Mouse (Mus musculus) ZHBTc4 (cell line): Measurements from ENCODE around the gene Cacna2d2.

Experiments used
- DNase-seq: peaks from one replicate; pipeline ENCODE4 v3.0.0-alpha.2; 2011; ENCODE audit warnings: low read depth, low spot score

The Cacna2d2 gene

DNA sequence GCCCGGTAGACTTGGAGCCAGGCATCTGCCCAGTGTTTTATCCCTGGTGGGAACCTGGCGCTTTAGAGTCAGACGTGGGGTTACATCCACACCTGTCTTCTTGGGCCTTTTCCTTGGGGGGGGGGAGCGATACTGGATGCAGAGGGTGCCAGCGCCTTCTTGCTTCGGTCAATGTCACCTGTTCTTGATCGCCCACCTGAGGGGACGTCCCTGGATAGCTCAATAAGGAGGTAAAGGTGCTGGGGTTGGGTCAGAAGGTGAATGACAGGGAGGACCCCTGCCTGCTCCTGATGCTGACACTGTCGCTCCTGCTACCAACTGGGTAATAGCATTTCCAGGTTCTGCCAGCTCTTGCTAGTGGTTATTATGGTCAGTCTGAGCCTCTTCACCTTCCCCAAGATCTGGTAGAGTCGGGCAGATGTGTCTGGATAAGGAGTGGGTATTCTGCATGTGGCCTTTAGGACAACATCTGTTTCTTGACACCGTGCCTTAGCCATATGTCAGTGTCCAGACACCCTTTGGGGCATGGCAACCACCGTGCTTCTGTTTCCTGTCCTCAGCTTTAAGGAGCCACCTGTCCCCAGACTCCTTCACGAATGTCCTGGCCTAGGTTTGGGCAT lies 1.4 kb downstream of the Cacna2d2 start:
- DNase-seq: no peak

DNA sequence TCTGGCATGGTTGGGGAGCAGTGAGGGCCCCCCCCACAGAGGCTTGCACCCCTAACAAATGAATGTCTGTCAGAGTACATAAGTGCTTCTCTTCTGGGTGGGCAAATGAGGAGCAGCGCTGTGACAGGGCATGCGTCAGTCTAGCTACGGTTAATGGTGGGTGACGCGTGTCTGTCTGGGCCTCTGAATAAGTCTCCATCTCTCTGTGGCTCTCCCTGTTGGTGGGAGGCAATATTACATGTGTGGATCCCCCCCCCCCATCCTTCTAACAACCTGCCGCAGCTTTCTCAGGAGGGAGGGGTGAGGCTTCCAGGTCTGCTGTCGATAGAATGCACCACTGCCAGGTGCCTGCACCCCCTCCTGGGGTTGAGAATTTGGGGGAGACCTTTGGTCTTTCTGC lies 3.7 kb downstream of the Cacna2d2 start:
- DNase-seq: no peak

DNA sequence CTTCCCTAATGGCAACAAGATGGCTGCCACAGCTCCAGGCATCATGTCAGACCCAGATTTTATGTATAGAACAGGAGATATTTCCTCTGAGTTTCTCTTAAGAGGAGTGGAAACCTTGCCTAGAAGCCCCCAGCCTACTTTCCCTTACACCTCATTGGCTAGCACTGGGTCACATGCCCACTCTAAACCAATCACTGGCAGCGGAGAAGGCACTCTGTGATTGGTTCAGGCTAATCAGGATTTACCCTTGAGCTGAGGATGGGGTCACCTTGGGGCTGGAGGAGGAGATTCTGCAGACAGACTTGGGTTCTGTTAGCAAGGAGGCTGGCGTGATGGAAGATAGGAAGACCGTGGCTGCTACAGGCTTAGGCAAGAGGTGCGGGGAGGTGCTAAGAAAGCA lies 10.0 kb downstream of the Cacna2d2 start:
- DNase-seq: peak; percentile 58

DNA sequence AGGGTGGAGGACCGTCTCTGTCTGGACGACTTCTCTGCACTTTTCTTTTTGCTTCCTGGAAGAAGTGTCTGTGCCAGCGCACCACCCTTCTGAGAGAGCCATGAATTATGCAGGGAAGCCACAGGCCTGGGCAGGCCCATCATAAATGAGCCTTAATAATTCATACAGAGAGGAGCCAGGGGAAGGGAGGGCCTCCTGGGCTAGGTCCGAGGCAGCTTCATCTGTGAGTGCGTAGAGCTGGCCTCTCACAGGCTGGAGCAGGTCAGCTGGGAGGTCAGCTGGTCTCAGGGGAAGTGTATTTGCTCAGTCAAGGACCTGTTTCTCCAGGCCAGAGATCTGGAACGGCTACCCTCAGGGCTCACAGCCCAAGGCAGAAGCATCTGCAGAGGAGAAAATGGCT lies 17.7 kb downstream of the Cacna2d2 start:
- no peak for DNase-seq

DNA sequence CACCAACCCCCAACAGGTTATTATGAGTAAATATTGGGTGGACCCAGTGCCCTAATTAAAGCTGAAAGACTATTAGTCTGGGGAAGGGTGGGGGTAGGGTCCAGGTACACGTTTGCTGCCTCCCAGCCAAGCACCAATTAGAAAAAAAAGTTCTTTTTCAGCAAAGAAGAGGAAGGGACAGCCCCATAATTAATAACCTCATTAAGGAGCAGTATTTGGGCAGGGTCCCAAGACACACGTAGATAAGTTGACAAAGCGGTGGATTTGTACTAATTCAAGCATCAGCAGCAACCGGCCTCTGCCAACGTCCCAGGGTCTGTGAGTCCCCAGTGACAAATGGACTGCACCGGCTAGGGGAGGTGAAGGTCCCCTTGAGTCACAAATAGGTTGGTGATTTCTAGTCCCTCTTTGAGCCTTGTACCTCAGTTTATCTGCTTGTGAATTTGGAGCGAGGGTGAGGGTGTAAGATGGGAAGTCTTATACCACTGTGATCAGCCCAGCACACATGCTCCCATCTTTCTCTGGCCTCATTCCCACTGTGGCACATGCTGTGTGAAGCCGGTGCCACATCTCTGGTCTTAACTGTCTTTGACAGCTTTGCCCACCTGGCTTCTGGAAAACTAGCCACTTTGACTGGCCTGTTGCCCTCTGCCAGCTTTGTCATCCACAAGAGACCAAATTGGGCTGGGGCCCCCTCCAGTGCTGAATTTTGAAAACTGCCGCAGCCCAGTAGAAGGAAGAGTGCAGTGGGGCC lies 20.3 kb downstream of the Cacna2d2 start:
- DNase-seq: no peak

DNA sequence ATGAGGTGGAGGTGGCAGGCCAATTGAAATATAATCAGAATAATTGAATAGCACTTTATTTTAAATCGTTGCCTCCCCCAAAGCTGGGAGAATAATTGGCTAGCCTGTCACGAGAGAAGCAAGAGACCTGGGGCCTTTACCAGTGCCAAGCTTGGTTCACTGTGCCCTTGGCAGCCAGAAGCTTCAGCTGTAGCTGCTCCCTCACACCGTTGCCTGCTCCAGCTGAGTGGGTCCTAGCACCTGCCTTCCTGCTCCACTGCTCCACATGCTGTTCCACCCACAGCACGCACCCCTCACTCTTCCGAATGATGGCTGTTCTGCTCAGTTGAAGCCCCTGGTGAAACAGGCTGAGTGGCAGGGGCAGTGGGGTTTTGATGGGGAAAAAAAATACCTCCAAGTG lies 21.5 kb downstream of the Cacna2d2 start:
- no peak for DNase-seq

DNA sequence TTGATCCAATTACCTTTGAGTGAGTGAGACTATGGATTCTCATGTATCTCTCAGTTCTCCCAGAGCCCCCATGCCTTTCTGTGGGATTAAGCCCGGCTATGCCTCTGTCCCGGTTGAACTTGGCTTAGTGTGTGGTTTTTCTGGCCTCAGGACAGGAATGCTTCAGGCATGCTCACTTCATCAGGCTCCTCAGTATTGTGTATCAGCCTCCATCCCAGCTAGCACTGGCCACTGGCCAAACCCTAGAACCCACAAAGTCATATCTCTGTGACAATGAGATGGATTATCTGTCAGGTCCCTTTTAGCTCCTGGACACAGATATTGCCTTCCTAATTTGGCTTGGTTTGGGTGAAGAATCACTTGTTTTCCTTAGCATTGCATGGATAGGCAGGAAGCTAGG lies 23.5 kb downstream of the Cacna2d2 start:
- no peak for DNase-seq

DNA sequence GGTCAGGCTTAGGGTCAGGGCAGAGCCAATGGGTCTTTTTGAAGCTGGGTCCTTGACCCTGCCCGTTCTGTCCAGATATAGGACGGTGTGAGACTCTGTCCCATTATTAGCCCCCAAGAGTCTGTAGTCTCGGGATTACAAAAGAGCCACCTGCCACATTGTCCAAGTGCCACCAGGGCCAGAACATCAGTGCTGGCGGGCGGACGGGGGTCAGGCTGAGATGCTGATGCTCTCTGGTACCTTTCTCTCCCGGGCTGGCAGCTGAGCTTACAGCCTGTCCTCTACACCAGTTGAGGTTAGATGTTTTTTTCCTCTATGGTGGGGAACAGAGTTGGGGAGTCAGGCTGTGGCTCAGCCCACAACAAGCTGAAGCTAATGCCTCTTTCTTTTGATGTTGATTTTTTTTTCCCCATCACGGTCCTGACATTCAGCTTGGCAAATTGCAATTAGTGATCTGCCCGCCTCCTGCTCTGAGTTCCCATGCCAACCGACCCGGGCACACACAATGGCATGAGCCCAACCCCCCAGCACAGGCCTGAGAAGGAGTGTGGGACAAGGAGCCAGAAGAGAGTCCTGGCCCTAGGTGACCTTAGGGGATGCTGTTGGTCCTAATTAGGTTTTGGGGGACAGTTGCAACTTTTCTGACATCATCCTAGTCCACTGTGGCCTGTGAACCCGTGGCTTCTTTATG lies 25.2 kb downstream of the Cacna2d2 start:
- DNase-seq: no peak

DNA sequence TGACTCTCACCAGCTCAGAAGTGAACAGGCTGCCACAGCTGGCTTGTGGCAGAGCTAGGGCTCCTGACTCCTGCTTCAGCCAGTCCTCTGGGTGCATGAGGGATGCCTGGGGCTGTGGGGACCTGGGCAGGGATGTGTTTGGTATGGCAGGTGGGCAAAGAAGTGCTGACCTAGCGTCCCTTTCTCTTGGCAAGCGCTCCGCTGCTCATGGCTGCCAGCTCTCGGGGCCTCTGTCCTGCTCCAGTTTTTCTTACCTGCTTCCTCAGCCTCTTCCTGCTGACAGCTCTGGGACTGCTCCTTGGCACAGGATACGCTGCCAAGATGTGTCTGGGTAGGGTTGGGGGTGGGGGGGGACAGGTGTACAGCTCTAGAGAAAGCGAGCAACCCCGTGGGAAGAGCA lies 28.5 kb downstream of the Cacna2d2 start:
- no peak for DNase-seq

DNA sequence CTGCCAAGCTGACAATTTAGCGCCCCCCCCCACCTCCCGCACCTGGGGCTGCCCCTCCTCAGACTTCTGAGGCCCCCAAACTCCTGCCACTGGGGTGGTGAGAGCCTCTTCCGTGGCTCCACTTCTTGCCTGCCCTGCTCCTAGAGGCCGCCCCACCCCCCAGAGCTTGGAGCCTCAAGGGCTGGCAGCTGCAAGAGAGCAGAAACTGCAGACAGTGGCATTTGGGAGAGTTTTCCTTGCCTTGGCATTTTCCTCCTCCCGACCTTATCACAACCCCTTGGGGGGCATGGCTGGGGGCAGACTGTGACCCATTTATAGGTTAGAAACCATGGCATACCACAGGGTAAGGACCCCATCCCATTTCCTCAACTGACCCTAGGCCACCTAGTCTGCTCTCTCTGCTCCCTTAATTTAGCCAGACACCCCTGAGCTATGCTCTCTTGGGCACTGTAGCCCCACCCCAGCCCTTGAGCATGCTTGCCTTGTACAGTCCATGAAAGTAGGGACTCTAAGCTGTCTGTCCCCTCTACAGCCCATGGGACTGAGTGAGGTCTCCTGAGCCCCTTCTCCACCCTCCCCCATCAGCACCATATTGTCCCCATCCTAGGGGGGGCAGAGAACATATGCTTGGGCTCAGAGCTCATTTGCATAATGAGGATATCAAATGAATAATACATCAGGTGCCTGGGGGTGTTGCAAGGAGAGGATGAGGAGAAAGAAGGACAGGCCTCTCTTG lies 29.2 kb downstream of the Cacna2d2 start:
- DNase-seq: no peak

DNA sequence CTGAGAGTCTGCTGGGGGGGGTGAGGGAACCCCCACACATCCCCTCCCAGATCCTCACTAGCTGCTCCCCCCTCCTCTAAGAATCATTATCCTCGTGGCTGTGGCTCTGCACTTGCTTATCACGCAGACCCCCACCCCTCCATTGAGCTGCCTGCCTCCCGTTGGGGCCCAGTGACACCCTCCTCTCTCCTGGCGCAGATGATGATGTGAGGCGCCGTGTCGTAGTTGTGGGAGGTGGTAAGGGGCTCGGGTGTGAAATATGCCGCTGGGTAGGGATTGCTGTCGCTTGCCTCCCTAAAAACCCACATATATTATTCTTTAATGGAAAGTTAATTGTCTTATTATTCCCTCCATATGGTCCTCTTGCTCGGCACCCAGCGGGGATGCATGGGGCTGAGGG lies 31.0 kb downstream of the Cacna2d2 start:
- DNase-seq: no peak

DNA sequence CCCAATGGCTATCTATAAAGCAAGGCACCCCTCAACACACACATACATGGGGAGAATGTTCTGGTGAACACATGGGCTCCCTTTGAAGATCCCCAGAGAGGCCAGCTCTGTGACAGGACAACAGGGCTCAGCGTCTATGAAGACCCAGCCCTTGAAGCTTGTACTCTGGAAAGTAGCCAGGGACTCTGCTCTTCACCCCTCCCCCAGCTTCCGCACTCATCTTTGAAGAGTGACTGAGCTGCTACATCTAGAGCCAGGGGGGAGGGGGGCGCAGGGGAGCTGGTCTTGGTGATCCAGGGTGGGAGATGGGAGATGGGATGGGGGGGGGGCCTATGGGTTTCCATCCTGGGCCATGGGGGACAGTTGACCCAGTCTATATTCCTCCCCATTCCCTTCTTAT lies 33.1 kb downstream of the Cacna2d2 start:
- DNase-seq: no peak

DNA sequence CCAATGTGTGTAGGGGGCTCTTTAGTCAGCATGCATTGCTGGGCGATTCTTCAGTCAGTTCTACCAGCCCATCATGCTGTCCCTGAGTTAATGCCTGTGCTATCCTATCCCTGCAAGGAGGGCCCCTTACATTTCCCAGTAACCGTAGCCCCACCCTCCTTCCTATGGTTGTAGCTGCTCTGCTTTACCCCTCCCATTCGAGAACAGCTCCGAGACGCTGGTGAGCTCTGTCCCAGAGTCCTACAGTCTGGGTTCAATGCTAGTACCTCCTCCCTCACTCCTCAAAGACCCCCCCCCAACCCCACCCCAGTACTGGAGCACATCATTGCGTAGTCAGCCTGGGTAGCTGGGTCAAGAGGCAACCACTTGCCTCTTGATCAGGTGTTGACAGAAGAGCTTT lies 35.4 kb downstream of the Cacna2d2 start:
- DNase-seq: no peak

DNA sequence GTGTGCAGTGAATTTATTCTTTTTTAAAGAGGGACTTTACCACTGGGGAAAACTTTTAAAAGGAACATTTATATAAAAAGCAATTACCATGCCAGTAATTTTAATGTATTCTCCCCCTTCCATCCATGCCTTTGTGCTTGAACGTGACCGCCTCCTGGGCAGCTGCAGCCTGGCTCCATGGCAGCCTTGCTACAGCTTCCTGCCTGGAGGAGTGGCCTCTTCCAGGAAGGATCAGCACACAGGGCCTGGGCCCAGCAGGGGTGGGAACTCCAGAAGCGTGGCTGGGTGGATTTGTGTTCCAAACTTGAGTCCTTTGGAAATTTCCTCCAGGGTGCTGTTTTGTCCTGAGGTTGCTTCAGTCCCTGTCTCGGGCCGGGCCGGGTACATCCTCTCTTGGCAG lies 35.9 kb downstream of the Cacna2d2 start:
- peak; percentile 22 for DNase-seq

DNA sequence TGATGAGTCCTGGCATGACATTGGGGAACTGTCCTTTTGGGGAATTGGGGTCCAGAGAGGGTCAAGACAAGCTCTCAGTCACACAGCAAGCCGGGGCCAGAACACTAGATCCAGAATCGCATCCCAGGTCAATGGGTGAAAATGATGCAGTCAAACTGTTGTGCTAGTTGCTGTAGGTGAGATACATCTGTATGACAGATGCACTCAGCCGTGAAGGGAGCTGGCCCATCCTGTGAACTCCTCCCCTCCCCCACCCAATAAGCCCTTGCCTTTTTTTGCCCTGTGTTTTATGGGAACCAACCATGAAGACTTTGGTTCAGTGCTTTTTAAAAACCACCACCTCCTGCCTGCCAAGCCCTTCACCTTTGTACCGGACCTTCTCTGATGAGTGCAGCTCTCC lies 43.5 kb downstream of the Cacna2d2 start:
- DNase-seq: no peak

DNA sequence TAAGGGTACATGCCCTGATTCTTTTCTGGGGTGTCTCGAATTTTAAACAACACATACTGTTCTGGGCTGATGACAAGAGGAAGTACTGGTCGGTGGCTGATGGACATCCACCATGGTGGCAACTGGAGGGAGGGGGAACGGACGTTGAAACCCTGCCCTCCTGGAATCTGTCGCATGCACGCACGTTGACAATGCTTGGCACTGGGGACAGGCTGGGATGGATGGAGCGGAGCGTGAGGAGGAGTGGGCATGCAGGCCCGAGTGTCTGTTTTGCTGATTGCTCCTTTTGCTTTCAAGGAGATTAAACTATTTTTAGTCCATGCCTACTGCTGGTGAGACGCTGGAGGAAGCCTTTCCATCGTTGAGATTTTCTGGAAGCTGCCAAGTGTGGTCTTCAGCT lies 43.9 kb downstream of the Cacna2d2 start:
- DNase-seq: no peak

DNA sequence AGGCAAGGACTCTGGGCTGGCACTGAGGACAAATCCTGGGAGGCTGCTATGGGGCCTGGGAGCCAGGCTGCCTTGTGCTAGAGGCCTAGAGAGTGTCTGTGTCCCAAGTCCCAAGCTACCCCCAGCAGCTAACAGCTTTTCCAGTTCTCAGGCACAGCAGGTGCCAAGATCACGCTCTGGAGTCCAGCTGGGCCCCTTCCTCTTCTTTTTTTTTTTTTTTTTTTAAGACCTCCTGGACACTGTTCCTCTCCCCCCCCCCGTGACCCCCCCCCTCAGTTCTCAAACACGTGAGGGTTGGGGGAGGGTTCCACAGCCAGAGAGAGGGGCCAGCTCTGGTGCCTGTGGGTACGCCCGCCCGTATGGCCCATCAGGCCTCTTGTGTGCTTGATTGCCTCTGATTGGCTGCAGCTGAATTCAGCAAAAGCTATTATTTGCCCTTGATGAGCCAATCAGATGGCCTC lies 45.6 kb downstream of the Cacna2d2 start:
- DNase-seq: peak; percentile 59

DNA sequence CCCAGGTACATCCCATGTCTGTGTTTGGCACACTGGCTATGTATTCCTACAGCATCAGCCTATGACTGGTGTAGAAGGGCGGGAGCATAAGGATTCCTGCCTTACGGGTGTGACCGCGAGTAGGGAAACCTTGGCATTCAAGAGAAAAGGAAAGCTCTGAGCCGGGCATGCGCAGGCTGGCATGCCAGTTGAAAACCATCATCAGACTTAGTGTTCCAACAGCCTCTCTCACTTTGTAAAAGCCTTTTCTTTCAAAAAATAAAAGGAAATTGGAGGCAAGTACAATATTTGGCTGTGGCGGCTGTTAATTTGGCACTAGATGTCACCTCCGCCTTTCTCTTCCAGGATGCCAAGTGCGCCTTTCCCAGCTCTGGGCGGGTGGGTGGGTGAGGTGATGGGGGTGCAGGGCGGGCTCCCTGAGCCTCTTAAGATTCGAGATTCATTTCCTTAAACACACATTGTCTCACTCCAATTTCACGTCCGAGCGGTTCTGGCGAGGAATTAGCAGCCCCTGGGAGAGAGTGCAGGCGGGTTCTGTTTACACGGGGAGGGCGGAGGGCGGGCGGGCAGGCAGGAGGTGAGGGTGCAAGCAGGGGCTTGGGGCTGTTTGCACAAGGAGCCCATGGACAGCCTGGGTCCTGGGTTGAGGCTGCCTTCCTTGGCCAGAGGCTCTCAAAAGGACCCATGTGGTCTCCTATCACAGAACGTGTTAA lies 49.5 kb downstream of the Cacna2d2 start:
- DNase-seq: no peak

DNA sequence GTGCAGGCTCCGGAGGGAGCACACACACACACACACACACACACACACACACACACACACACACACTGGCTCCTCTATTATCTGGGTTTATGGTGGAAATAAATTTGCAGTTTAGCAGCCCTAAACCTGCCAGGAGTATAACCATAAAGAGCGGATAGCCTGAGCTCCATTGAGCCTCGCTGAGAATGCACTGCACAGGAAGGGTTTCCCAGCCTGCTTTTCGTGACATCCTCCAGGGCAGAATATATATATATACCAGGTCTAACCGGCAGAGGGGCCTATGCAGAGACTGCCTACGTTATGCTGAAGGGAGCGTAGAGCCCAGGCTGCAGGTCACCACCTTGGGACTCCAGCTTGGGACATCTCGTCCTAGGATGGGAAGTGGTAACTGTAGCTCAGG lies 52.0 kb downstream of the Cacna2d2 start:
- DNase-seq: no peak

DNA sequence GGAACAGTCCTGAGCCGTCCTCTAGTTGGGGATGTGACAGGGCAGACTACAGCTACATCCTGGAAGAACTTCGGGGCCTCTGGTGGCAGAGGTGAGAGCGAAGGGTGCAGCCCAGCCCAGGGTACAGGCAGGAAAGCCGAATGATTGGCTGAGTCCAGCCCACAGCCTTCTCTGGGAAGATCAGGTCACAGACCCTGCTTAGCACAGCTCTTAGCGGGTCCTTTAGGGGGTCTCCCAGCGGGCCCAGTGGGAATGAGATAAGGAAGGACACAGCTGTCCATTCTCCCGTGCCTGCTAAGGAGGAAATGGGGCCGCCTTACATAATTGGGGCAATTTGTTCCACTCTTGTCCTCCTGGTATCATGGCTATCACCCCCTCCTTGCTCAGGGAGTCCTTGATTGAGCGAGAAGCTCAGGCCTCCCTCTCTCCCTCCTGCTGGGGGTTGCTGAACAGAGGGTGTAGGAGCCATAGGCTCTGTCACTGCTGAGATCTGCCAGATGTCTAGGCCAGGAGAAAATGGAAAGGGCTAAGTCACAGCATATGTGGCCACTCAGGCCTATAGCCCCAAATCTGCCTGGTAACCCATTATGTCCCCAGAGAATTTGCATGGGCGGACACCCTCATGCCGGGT lies 52.6 kb downstream of the Cacna2d2 start:
- no peak for DNase-seq

DNA sequence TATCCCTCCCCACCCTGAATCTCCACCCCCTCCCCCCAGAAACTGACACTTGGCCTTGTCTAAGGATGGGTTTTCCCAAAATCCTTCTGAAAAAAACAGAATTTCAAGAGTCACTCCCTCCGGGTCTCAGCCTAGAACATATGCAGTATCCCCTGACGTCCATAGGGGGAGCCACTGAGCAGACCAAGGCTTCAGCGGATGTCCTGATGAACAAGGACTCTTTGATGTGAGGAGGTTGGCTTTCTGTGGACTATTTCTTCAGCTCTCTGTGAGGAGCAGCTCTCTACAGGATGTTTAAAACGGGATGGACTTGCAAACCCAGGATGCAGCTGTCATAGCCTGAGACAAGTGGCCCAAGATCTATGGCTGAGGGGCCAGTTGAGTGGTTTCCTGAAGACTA lies 53.1 kb downstream of the Cacna2d2 start:
- peak; percentile 65 for DNase-seq
